Mouse (Mus musculus): Measurements from ENCODE around the gene Pecr.

GRCm38 (mm10) chr1:72227546-72227945 is 56.6 kb downstream of the Pecr start:
- TF ChIP-seq POLR2A (IDR thresholded peaks at IDR 0.05; ENCODE audit: extremely low read depth, insufficient read depth, low read length), result no peak
- no peak for TF ChIP-seq CTCF (IDR thresholded peaks at IDR 0.05; ENCODE audit: low read depth, low read length)
